Mouse (Mus musculus) right cerebral cortex, postnatal 36 days (tissue): Measurements from ENCODE around the gene Fasn.

ENCODE experiments used
- DNase-seq, 2 experiments: peaks; one replicate each; pipeline ENCODE4 v3.0.0; 2022; ENCODE audit warnings: low spot score in 2 of 2, mixed read lengths in 1 of 2

Gene Fasn

DNA sequence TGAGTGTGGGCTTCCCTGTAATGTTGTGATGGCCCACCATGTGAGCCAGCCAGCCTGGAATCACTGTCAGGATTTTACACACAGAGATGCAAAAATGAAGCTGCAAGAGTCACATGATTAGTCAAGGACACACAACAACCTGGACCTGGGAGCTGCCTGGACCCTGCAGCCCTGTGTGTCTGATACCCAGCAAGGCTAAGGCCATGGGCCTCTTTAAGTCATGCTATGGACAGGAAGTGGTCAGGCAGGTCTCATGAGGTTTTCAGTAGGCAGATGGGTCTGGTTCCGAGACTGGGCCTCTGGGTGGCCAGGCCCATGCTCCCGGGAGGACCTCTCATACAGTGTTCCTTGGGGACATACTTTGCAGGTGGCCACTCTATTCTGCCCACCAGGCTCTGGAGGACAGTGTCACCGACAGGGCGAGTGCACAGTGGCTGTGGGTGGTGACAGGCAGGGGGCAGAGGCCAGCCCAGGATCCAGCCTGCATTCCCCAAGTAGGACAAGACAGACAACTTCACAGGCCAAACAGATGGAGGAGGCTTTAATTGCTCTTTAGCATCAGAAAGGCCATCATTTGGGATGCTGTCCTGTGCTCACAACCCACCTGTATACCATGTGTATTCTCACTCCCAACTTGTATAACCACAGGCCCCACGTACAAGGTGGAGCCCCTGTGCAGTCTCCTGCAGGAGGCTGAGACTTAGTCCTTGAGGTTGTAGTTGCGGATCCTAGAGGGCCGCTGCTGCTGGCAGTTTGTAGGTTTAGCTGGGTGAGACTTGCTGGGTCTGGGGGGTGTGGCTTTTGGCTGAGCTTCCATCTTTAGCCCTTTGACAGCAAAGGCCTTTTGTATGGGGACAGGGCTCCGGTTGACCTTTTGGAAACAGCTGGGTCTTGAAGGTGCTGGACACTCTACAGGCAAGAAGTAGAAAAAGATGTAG is 1.9 kb upstream of the Fasn start:
- no peak for DNase-seq

DNA sequence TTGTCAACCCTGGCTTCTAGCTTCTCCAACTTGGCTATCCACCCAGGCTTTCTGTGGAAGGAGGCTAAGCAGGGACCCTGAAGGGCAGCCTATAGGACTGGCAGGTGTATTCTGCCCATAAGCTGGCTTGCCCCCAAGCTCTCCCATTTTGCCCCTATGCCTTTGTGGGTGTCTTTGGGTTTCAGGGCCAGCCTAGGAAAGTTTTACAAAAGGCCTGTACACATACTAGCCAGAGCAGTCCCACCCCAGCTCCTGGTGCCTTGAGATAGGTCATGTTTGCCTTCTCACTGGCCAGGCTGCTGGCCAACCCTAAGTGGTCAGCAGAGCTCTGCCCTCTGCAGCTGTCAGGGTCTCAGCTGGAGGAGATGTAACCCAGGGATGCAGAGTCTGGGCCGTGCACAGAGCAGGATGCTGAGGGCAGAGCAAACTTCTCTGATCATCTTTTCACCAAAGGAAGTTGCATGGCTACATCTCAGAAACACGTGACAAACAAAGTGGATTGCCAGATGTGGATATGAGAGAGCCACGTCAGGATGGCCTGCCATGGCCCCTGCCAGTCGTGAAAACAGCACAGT is 1.0 kb upstream of the Fasn start:
- no peak for DNase-seq

DNA sequence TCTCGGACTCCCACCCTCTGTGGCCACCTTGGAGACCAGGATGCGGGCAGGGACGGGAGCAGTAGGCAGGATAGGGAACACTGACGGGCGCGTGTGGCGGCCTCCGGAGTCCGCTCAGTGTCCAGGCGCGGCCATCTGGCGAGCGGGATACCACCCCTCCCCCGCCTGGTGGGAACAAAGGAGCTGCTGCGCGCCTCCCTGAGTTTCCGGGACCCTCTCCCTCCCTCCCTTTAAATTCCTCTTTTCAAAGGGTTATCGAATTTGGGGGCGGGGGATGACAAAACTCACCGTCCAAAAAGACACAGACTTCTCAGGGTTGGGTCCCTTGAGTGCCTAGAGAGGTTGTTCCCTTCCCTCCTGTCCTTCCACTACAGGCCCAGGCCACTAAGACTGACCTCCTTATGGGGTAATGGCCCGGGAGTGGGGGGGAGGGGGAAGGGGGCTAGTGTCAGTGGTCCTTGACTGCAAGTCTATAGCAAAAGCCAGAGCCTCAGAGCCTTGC is 491 bp upstream of the Fasn start:
- DNase-seq, result no peak

DNA sequence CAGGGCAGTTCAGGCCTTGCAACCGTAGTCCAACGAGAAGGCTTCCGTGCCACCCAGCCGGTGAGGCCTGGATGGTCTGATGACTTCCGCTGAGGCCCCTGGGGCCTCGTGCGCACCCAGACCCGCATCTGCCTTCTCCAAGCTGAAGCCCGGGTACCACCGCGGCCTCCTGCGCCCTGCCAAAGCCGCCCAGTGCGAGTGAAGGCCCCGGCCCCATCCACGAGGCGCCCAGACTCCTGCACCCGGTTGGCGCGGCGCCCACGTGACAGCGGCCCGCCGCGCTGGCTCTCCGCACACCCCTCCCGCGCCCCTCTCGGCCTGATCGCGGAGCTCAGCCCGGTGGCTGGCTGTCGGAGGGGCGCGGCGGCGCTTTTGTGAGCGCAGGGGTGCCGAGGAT is 798 bp downstream of the Fasn start:
- DNase-seq, result no peak

DNA sequence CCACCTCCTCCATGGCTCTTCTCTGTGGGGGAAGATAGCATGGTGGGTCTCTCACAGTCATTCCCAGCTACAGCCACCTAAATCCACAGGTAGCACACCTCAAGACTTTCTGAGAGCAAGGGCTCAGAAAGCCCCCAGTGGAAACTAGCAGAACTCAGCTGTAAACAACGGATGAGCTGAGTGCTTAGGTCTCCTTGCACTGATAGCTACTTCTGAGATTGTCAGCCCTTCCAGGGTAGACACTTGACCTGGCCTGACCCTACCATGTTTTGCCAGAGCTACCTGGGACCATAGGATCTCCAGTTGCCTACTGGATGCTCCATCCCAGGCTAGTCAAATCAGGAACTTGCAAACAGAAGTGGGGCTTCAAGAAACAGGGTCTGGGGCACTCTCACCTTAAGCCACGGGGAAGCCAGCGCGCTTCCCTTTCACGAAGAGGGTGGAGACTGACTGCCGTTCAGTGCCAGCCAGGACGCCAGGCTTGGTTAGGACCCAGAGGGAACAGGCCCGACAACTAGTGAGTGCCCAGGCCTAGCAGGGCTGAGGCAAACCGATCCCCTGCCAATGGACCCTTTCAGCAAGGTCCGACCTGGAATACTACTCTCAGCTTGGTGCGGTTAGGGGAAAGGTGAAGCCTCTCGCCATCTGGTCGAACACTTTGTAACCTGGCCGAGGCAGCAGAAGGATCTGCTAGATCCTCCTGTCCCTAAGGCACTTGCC is 1.4 kb downstream of the Fasn start:
- no peak for DNase-seq

DNA sequence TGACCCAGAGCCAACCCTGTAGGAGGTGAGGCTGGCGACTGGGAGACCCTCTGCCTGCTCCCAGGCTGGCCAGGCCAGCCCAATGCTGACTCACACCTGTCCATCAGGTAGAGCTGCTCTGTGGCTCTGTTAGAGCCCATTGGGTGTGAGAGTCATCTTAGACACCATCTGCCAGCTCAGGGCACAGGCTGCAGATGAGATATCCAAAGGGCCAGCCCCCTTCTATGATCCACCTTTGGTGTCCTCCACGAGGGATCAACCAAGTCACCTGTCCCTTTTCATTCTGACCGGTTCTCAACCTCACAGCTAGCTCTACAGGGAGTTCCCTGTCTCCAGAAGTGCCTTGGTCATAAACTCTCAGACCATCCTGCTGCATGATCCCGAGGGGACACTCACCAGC is 2.0 kb downstream of the Fasn start:
- no peak for DNase-seq

DNA sequence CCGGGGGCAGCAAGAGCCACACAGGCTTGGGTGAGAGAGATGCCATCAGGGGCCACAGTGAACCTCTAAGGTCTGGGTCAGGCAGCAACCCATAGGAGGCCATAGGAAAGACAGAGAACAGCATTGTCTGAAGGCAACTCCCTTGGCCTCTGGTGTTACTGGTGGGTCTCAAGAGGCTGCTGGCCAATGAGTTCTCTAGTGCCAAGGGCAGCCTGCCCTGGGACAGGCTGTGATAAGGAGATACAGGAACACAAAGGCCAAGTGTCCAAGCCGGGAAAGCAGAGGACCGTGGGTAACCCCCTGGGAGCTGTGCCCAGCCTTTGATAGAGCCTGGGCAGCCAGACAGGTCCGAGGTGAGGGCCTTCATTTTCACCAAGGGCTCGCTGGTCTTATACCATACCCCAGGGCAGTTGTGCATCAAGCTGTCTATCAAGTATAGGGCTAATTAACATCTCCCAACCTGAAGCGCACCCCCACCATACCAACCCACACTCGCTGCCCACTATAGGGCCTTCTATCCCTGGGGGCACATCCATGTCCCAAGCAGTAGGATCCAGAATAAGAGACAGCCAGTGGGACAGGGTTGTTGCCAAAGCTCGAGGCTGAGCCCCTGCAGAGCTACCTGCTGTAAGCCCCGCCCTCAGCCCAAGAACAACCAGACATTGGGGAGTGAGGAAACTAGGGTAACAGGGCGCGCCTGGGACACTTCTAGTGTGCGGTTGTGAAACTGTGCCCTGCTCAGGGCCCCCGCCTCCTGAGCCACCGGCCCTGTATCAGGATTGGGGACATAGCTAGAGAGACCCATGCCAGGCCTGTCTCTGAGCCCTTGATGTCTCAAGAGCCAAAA is 3.0 kb downstream of the Fasn start:
- no peak for DNase-seq

DNA sequence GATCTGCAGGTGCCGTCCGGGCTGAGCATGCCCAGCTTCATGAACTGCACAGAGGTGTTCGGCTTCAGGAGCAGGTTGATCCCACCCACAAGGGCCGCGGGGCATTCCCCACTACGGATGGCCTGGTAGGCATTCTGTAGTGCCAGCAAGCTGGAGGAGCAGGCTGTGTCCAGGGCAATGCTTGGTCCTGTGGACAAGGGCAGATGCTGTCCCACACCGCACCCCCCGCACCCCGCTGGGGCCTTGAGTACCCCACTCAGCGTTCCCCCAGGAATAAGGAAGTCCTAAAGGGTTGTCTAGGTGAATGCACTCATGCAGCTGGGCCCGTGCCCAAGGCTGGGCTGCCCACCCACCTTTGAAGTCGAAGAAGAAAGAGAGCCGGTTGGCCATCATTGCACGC is 3.8 kb downstream of the Fasn start:
- no peak for DNase-seq

DNA sequence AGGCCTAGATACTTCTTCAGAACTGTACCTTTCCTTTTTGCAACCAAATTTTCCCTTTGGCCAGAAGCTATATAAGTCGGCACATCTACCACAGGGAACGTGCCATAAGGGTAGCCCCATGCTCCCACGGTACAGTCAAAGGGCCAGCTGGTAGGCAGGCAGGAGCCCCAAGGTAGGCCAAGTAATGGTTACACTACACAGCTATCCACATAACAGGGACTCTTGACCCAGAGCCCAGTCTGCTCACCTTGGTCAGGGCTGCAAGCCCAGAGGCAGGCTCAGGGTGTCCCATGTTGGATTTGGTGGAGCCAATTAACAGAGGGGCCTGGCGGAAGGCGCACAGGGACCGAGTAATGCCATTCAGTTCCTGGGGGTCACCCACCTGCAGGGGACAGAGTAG is 4.8 kb downstream of the Fasn start:
- DNase-seq, result no peak

DNA sequence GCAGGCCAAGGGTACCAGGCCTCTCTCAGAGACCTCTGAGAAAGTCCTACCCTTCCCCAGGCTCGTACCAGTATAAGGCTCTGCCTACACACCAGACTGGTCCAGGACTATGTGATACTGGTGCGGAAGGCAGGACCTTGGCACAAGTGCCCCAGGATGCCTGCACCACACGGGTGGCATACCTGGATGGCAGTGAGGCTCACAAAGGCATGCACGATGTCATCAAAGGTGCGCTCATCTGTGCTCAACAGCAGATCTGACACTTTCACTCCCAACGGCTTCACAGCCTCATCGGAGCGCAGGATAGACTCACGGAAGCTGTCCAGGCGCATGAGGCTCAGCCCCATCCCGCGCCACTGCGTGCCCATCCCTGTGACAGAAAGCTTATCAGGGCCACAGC is 6.1 kb downstream of the Fasn start:
- no peak for DNase-seq

DNA sequence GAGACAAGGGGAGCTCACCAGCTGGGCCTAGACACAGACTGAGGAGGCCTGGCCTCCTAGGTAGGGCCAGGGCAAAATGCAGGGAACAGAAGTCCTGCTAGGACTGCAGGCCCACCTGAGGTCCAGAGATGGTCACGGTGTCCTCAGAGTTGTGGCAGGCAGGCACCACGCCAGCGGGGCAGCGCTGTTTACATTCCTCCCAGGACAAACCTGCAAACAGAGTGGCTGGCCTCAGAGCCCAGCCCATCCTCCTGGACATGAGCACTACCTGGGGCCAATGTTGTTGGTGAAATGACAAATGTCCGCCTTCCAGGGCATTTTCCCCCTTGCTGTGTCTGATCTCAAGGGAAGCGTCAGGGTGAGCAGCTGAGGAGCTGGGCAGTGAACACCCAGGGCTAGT is 7.0 kb downstream of the Fasn start:
- DNase-seq, result no peak

DNA sequence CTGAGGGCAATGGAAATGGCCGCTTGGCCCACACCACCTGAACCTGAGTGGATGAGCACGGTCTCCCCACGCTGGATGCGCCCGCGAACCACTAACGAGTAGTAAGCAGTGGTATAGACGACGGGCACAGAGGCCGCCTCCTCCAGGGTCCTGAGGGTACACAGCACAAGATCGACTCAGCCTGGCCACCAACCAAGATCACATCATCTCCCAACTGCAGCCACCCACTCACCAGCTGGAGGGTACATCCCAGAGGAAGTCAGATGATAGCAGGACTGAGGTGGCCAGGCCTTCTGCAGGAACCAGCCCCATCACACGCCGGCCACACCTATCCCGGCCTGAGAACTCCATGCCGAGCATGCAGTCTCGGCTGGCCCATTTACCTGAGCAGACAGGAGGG is 12.3 kb downstream of the Fasn start:
- DNase-seq, result no peak

DNA sequence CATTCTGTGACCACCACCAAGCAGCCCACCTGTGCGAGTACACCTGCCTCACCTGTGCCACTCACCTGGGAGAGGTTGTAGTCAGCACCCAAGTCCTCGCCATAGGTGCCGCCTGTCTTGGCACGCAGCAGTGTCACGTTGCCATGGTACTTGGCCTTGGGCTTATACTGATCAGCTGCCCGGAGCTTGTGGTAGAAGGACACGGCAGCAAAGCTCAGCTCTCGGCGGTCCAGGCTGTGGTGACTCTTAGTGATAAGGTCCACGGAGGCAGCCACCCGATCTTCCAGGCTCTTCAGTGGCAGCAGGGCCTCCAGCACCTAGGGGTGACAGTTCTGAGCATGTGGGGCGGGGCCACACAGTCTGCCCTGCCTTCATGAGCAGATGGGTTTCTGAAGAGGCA is 16.3 kb downstream of the Fasn start:
- DNase-seq, result no peak

DNA sequence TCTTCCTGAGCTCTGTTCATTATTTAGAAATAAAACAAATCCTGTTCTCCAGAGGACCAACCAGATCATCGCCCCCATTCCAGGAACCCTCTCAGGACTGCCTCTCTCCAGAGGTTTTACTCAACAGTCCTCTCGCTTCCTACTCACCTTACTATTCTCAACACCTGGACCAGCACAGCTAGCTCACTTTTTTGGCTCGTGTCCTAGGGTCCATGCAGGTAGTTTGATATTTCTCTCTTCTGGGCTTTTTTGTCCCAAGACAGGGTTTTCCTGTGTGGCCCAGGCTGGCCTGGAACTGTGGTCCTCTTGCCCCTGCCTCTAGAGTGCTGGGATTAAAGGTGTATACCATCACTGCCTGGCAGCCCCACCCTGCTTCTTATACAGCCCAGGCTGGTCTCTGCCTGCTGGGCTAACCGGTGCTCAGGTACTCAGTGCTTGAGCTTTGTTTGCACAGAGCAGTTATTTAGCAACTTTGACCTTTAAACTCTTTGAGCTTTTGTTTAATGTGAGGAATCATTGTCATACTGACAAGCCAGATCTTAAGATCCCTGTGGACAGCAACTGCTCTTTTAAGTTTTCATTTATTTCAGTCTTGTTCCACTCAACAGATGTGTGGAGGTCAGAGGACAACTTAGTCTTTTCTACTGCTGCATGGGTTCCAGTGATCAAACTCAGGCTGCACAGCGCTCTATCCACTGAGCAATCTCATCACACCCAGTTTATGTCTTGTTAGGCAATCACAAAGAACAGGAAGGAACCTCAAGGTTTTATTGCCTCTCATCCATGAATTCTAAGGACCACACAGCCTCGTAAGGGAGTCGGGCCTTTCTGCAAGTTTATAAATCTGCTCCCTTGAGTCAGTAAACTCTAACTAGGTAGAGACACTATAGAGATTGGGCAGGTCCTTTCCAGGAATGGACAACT is 18.7 kb downstream of the Fasn start:
- no peak for DNase-seq

DNA sequence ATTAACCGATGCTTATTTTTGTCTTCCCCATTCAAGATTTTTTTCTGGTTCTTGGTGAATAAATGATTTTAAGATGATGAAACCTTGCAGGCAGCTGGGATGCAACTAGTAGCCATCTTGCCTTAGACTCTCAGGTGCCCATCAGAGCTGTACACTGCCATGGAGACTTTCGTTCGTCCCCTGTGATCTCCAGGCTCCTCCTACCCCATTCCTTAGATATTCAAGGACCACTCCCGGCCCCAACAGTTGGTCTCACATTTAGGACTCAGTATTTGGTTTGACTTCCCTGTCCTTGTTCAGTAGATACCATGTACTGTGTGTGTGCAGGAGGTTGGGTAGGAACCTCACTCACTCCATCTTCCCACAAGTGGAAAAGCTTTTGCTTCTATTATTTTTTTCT is 19.6 kb downstream of the Fasn start:
- no peak for DNase-seq

DNA sequence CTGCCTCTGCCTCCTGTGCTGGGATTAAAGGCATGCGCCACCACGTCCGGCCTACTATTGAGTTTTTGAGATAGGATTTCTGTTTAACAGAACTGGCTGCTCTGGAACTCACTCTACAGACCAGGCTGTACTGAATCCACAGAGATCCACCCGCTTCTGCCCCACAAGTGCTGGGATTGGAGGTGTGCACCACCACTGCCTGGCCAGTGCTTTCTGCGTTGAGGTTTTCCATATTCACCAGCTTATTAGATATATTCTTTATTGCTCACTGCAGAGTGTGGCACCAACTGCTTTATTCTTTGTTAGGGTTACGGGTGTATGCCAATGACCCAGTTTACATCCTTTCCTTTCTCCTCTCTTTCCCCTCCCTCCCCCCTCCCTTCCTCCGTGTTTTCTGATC is 20.1 kb downstream of the Fasn start:
- DNase-seq, result no peak

DNA sequence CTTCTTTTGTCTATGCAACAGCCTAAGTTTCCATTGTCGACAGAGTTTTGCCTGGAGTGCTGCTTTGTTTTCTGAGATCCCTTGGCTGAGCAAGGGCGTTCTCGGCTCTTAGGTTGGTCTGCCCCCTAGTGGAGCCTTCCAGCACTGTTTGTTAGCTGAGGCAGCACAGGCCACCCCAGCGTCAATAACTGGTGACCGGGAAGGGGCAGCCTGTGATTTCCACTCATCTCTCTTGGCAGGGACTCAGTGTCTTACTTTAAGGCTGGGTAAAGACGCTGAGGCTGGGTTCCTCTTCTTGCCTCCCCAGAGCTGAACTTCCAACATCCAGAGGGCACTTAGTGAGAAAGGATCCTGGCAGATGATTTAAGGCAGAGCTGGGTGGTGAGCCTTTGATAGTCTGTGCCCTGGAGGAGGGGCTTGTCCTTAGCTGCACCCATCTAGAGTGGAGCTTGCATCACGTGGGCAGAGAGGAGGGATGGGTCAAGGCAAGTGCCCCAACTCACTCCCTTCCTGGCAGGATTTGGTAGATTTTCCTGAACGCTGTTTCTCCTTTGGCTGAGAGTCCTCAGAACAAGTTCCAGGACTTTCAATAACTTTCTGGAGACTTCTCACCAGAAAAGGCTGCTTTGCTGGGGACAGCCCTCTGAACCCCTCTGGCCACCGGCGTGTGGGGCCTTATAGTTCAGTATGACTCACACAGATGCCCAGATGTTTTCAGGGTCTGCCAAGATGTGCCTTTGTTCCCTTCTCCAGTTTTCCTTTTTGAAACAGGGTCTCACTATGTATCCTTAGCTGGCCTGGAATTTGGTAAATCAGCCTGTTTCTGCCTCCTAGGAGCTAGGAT is 24.1 kb downstream of the Fasn start:
- peak; percentile 56 to 65 for DNase-seq

DNA sequence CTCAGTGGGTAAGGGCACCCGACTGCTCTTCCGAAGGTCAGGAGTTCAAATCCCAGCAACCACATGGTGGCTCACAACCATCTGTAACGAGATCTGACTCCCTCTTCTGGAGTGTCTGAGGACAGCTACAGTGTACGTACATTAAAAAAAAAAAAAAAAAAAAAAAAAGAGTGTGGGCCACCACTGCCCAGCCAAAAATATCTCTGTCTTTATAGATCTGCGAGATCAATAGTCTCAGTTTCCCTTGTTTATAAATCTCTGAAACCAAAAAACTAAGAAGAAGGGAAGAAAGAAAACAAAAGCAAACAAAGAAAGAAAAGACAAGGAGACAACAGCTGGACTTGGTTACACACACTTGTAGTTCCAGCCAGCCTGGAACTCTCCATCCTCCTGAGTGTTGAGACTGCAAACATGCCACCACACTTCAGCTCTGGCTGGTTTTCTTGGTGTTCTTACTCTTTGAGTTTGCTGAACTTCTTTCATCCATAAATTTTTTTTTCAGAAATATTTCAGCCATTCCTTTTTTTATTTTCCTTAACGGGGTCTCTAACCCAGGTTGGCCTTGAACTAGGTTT is 24.9 kb downstream of the Fasn start:
- DNase-seq, result no peak

DNA sequence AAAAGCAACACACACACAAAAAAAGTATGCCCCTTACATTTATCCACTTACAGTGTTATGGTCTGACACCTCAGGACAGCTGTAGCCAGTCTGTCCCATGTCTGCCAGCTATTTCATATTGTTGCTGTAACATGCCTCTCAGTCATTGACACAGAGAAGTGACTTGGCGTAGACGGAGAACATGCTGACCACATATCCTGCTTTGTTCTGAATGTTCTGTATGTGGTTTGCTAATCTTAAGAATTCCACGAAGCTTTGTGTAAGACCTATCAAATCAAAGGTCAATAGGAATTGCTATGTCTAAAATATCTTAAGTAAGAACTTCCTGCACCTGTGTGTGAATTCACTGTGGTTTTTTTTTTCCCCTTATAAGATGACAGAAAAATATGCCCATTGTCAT is 26.1 kb downstream of the Fasn start:
- no peak for DNase-seq

DNA sequence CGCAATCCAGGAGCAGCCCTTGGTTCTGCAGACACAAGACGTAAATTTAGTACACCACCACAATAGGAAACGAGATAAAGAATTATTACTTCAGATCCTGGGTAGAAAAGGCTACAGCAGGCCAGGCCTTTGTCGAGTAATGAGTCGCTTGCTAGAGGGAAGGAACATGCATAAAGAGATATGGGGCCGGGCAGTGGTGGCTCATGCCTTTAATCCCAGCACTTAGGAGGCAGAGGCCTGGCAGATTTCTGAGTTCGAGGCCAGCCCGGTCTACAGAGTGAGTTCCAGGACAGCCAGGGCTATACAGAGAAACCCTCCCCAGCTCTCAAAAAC is 27.8 kb downstream of the Fasn start:
- no peak for DNase-seq
